Mouse (Mus musculus): ENCODE results near the gene Sf3a1. TPM values are rescaled to one million over a fixed set of nuclear protein-coding genes. Genes with fewer than 3 reads are reported as not detected.

Gene Sf3a1
- polyA plus RNA-seq, 1 experiment from 2014 or later, result 16.5 TPM

DNA sequence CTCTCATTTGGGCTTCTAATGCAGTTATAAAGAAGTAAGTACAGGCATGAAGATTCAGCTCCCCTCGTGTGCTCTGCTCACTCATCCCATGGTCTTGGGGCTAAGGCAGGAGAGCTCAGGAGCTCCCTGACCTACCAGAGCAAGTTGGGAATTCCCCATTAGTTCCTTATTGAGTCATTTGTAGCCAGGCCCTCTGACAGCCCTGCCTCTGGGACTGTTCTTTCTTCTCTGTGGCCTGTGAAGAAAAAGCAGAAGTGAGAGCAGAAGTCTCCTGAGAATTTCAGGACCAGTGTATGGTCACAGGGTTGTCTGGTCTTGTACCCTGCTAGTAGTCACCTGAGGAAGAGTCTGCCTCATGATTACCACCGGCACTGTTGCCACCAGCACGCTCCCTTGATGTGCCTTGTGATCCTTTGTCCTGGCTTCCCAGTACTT, 35.5 kb downstream of the Sf3a1 start:
- peak; percentile 43; the same call in 1 of the 2 replicates for ATAC-seq (ENCODE audit: low FRiP score, low TSS enrichment)
- Histone ChIP-seq H3K4me3 (ENCODE audit: low read depth, low read length) (no peak overlapping the region), H3K4me2 (replicated peaks; ENCODE audit: low read depth) (no peak overlapping the region), H3K9me3 (ENCODE audit: control insufficient read depth, low read length) (no peaks in the 10 kb centered on the region), H3K9ac (ENCODE audit: low read length) (no peak overlapping the region), H3K4me1 (replicated peaks; ENCODE audit: control insufficient read depth, insufficient read depth) (peaks cover 20% of the 10 kb centered on the region), H3K27ac (replicated peaks) (peak overlapping the region; percentile 5), H3K36me3 (ENCODE audit: control insufficient read depth, insufficient read depth, low read length) (no peaks in the 10 kb centered on the region), H3K27me3 (ENCODE audit: control insufficient read depth, insufficient read depth, low read length) (no peaks in the 10 kb centered on the region)
- no peak for DNase-seq (ENCODE audit: low spot score)
- no peak for TF ChIP-seq EP300 (optimal IDR thresholded peaks at IDR 0.05)
- no peak for TF ChIP-seq CTCF (IDR thresholded peaks at IDR 0.05; ENCODE audit: low read depth)
- WGBS, result 80% methylated on average over 3 of the region's 3 CpGs

DNA sequence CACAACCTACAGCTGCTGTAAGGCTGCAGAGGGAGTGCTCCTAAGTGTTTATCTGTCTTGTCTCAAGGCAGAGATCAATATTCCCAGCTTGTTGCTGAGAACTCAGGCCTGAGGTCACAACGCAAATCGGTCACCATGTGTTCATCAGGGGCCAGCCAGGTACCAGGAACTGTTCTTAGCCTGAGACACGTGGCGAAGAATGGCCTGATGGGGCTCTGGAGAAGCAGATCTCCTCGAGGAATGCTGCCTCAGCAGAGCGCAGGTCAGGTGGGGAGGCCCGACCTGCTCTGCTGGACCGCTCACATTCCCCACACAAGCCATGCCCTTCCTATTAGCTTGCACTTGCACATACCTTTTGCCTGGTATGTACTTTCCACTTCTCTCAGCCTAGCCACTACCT, 36.5 kb downstream of the Sf3a1 start:
- Histone ChIP-seq H3K4me2 (replicated peaks; ENCODE audit: low read depth) (no peak overlapping the region), H3K27ac (replicated peaks) (peak overlapping the region; percentile 5), H3K9ac (ENCODE audit: low read length) (no peak overlapping the region), H3K4me1 (replicated peaks; ENCODE audit: control insufficient read depth, insufficient read depth) (peaks cover 16% of the 10 kb centered on the region), H3K36me3 (ENCODE audit: control insufficient read depth, insufficient read depth, low read length) (no peaks in the 10 kb centered on the region), H3K27me3 (ENCODE audit: control insufficient read depth, insufficient read depth, low read length) (no peaks in the 10 kb centered on the region), H3K4me3 (ENCODE audit: low read depth, low read length) (no peak overlapping the region), H3K9me3 (ENCODE audit: control insufficient read depth, low read length) (no peaks in the 10 kb centered on the region)
- no peak for TF ChIP-seq EP300 (optimal IDR thresholded peaks at IDR 0.05)
- peak; percentile 16; the same call in 1 of the 2 replicates for TF ChIP-seq CTCF (IDR thresholded peaks at IDR 0.05; ENCODE audit: low read depth)
- DNase-seq (ENCODE audit: low spot score) (peak; percentile 71), ATAC-seq (ENCODE audit: low FRiP score, low TSS enrichment) (peak; percentile 72)
- WGBS, result 41% methylated on average over 8 of the region's 8 CpGs

DNA sequence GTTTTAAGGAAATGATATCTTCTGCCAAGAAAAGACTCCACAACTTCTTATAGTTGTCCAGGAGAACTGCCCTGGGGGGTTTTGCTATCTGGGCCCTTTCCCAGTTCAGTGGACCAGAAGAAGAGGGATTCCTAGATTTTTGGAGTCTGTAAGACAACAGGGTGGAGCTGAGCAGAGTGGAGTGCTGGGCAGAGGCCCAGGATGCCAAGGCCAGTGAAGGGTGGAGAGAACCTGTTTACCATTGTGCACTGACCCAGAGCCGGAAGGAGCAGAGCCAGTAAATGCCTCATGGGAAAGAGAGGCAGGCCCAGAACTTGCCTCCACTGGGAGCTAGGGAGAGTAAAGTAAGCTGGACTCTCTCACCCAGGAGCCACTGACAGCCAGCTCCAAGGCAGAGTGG, 37.5 kb downstream of the Sf3a1 start:
- Histone ChIP-seq H3K4me3 (ENCODE audit: low read depth, low read length) (no peak overlapping the region), H3K36me3 (ENCODE audit: control insufficient read depth, insufficient read depth, low read length) (no peaks in the 10 kb centered on the region), H3K9ac (ENCODE audit: low read length) (no peak overlapping the region), H3K27ac (replicated peaks) (peak overlapping the region; percentile 63), H3K4me1 (replicated peaks; ENCODE audit: control insufficient read depth, insufficient read depth) (peaks cover 14% of the 10 kb centered on the region), H3K27me3 (ENCODE audit: control insufficient read depth, insufficient read depth, low read length) (no peaks in the 10 kb centered on the region), H3K9me3 (ENCODE audit: control insufficient read depth, low read length) (no peaks in the 10 kb centered on the region), H3K4me2 (replicated peaks; ENCODE audit: low read depth) (no peak overlapping the region)
- ATAC-seq (ENCODE audit: low FRiP score, low TSS enrichment), result peak; percentile 54
- DNase-seq (ENCODE audit: low spot score), result no peak
- no peak for TF ChIP-seq EP300 (optimal IDR thresholded peaks at IDR 0.05)
- TF ChIP-seq CTCF (IDR thresholded peaks at IDR 0.05; ENCODE audit: low read depth), result no peak
- 50% methylated on average over 1 of the region's 1 CpGs for WGBS

DNA sequence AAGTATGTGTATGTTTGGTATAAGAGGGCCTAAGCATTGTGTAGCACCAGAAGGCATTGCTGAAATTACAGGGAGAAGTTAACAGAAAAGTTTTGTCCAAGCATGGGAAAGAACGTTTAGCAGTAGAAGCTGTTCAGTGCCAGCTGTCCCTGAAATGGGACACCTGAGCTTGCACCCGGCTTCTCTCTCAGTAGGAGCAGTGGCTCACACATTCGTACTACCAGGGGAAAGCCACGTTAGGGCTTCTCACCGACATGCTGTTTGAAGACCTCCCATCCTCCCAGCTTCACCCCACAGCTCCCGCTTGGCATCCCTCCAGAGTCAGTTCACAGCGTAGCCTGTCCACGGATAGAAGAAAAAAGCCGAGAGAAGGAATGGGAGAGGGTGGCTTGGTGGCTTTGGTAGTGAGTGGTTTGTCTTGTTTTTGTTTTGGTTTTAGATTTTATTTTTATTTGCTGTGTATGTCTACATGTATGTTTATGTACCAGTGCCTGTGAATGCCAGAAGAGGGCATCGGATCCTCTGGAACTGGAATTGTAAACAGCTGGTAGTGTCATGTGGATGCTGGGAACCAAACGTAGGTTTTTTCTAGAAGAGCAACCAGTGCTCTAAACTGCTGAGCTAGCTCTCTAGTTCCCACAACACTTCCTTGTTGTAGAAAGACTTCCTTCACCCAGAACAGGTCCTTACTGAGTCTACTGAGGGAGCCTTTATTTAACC, 42.0 kb downstream of the Sf3a1 start:
- H3K9ac ChIP-seq (ENCODE audit: low read length), result no peak overlapping the region
- 42% methylated on average over 11 of the region's 11 CpGs for WGBS
- ATAC-seq (ENCODE audit: low FRiP score, low TSS enrichment), result no peak

DNA sequence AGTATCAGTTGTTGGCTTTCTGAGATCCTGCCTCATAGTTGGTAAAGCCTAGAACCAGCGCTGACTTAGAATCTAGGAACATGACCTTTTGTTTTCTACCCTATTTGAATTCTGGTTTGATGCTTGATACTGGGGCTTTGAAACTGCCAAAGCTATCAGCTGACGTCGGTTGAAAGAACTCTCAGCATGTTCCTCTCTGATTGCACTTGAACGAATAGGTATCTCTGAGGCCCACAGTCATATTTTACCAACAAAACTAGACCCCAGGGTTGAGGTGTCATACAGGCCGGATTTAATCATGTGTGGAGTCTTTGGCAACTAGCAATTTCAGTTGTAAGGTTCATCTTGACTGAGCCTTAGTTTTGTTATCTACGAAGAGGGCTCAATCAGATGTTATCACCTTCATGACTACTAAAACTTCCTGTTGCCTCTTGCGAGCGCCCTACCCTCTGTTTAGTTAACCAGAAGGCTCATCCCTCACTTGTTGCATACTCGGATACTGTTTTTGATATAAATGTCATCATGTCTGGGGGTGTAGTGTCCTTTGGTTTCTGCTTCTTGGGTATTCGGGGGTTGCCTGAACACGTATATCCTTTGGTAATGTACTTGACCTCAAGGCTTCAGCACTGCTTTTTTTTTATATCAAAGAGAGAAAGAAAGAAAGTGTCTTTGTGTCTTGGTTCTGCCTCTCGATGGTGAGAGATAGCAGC, 43.0 kb downstream of the Sf3a1 start:
- H3K9ac ChIP-seq (ENCODE audit: low read length), result no peak overlapping the region
- no peak overlapping the region for H3K4me3 ChIP-seq (ENCODE audit: low read depth, low read length)
- WGBS, result 64% methylated on average over 12 of the region's 12 CpGs
- no peaks in the 10 kb centered on the region; the same call in 1 of the 2 replicates for H3K4me1 ChIP-seq (replicated peaks; ENCODE audit: control insufficient read depth, insufficient read depth)
- H3K27me3 ChIP-seq (ENCODE audit: control insufficient read depth, insufficient read depth, low read length), result no peaks in the 10 kb centered on the region
- H3K36me3 ChIP-seq (ENCODE audit: control insufficient read depth, insufficient read depth, low read length), result peaks cover 19% of the 10 kb centered on the region; the same call in 1 of the 2 replicates
- ATAC-seq (ENCODE audit: low FRiP score, low TSS enrichment) (no peak), DNase-seq (ENCODE audit: low spot score) (no peak)
- no peak overlapping the region for H3K4me2 ChIP-seq (replicated peaks; ENCODE audit: low read depth)
- no peaks in the 10 kb centered on the region for H3K9me3 ChIP-seq (ENCODE audit: control insufficient read depth, low read length)
- peak overlapping the region; percentile 31; the same call in 1 of the 2 replicates for H3K27ac ChIP-seq (replicated peaks)
- TF ChIP-seq CTCF (IDR thresholded peaks at IDR 0.05; ENCODE audit: low read depth) (no peak), EP300 (optimal IDR thresholded peaks at IDR 0.05) (no peak)

More for the DNA sequence above, 42.0 kb downstream of the Sf3a1 start:
- TF ChIP-seq CTCF (IDR thresholded peaks at IDR 0.05; ENCODE audit: low read depth) (0 out of 2 replicates have a peak, but pooled peaks have one; percentile 19), EP300 (optimal IDR thresholded peaks at IDR 0.05) (no peak)
- H3K36me3 ChIP-seq (ENCODE audit: control insufficient read depth, insufficient read depth, low read length), result peaks cover 13% of the 10 kb centered on the region; the same call in 1 of the 2 replicates
- H3K9me3 ChIP-seq (ENCODE audit: control insufficient read depth, low read length), result no peaks in the 10 kb centered on the region
- no peak for DNase-seq (ENCODE audit: low spot score)
- H3K4me2 ChIP-seq (replicated peaks; ENCODE audit: low read depth), result no peak overlapping the region
- no peak overlapping the region for H3K4me3 ChIP-seq (ENCODE audit: low read depth, low read length)
- H3K27me3 ChIP-seq (ENCODE audit: control insufficient read depth, insufficient read depth, low read length), result no peaks in the 10 kb centered on the region
- peak overlapping the region; percentile 45 for H3K27ac ChIP-seq (replicated peaks)
- H3K4me1 ChIP-seq (replicated peaks; ENCODE audit: control insufficient read depth, insufficient read depth), result peaks cover 9% of the 10 kb centered on the region

Measured in stomach, postnatal 0 days (tissue).